11 mouse cellular contexts compared by ENCODE assay signal in genomic region chr11:101450394-101450793, GRCm38 (mm10). TPM values are rescaled to one million over a fixed set of nuclear protein-coding genes. Genes with fewer than 3 reads are reported as not detected.
A peak's percentile ranks its signal among the peaks of the same experiment; 100 is the strongest.
DNase-seq lines count a peak whose midpoint lies in the region; ATAC-seq and TF ChIP-seq lines count a peak whose summit lies in the region.
"Had no signal": no experiment of that assay in that cellular context is flagged by ENCODE, and none has a peak within 500 bp of the region (broad histone marks: within the 10 kb centered on the region; RNA-seq: fewer than 3 reads in every experiment).

No protein-coding gene starts in this region.

- peak; percentile 38 for DNase-seq in kidney, adult 2 months
- no peak for DNase-seq in kidney, adult 9 months
- DNase-seq in A20 (ENCODE audit: low read depth, low spot score) (peak; percentile 69), NIH3T3 (ENCODE audit: low read depth) (peak; percentile 61), adipocyte (ENCODE audit: low spot score) (no peak)
- no peak for DNase-seq in adrenal gland, adult 2 months
- DNase-seq: cerebellum, adult 11 months; heart, postnatal 36 days; midbrain, embryonic 14.5 days had no signal

- H3K27me3 ChIP-seq in kidney, adult 2 months (replicated peaks; ENCODE audit: control insufficient read depth, insufficient read depth, low read length), result no peaks in the 10 kb centered on the region
- no peaks in the 10 kb centered on the region for H3K27me3 ChIP-seq in hindbrain, embryonic 12.5 days

- no peak for TF ChIP-seq POLR2A in kidney, adult 2 months (IDR thresholded peaks at IDR 0.05; ENCODE audit: low read depth, low read length)

- no peaks in the 10 kb centered on the region for H3K9me3 ChIP-seq in hindbrain, embryonic 12.5 days (replicated peaks)

- H3K4me2 ChIP-seq in hindbrain, embryonic 12.5 days (replicated peaks), result no peak overlapping the region

- TF ChIP-seq CTCF in kidney, adult 2 months (conservative IDR thresholded peaks at IDR 0.05; ENCODE audit: insufficient read depth, insufficient read length, low read depth, low read length), result peak; percentile 41

- H3K36me3 ChIP-seq in kidney, adult 2 months (ENCODE audit: control insufficient read depth, insufficient read depth, low read length), result no peaks in the 10 kb centered on the region
- H3K36me3 ChIP-seq in hindbrain, embryonic 12.5 days, result peaks cover 6% of the 10 kb centered on the region; the same call in 1 of the 2 replicates

- ATAC-seq in megakaryocyte, adult 5-6 weeks (ENCODE audit: poor library complexity, severe bottlenecking), result peak; percentile 34
- ATAC-seq in hindbrain, embryonic 12.5 days (ENCODE audit: low FRiP score), result no peak

- no peak overlapping the region for H3K9ac ChIP-seq in hindbrain, embryonic 12.5 days

- H3K4me1 ChIP-seq in kidney, adult 2 months (ENCODE audit: control insufficient read depth, insufficient read depth, low read length), result peaks cover 4% of the 10 kb centered on the region; the same call in 1 of the 2 replicates
- H3K4me1 ChIP-seq in hindbrain, embryonic 12.5 days, result peaks cover 11% of the 10 kb centered on the region

- WGBS in kidney, adult 2 months, result 91% methylated on average over 3 of the region's 3 CpGs
- WGBS in hindbrain, embryonic 12.5 days, result 75% methylated on average over 3 of the region's 3 CpGs

- H3K27ac ChIP-seq in kidney, adult 2 months (ENCODE audit: insufficient read depth, low read depth, low read length), result no peak overlapping the region
- H3K27ac ChIP-seq in hindbrain, embryonic 12.5 days, result no peak overlapping the region

- no peak overlapping the region for H3K4me3 ChIP-seq in kidney, adult 2 months (ENCODE audit: insufficient read depth, low read depth, low read length)
- H3K4me3 ChIP-seq in hindbrain, embryonic 12.5 days, result no peak overlapping the region

RNA-seq across cellular contexts. Expression of gene Ifi35, which starts 2.2 kb away (rescaled TPM):
- polyA plus RNA-seq in kidney, adult 2 months (2012; rRNA removed), result 25.6 and 29.6 TPM in 2 replicates
- total RNA-seq in megakaryocyte, adult 5-6 weeks (2015), result 60.6 and 62.4 TPM in 2 replicates
- total RNA-seq in megakaryocyte, adult 5-6 weeks (2017), result 47.3 and 56.5 TPM in 2 replicates
- total RNA-seq in adrenal gland, adult 2 months (2021), result 10 to 100 TPM; 33.2 to 40.5 TPM
- polyA plus RNA-seq in adrenal gland, adult 2 months (2012; rRNA removed), result 32.3 and 44.1 TPM in 2 replicates
- 4.2 and 5.7 TPM in 2 replicates for polyA plus RNA-seq in hindbrain, embryonic 12.5 days (2016; fragmentation: Nextera tagmentation; extraction: Ambion mirVana)

RNA-seq across cellular contexts. Expression of gene Rpl27, which starts 8.3 kb away (rescaled TPM):
- polyA plus RNA-seq in kidney, adult 2 months (2012; rRNA removed), result 408 and 409 TPM in 2 replicates
- 334 and 336 TPM in 2 replicates for total RNA-seq in megakaryocyte, adult 5-6 weeks (2015)
- total RNA-seq in megakaryocyte, adult 5-6 weeks (2017), result 2,102 and 2,594 TPM in 2 replicates
- 10 to 100 TPM; 34.0 to 75.2 TPM for total RNA-seq in adrenal gland, adult 2 months (2021)
- polyA plus RNA-seq in adrenal gland, adult 2 months (2012; rRNA removed), result 133 and 183 TPM in 2 replicates
- polyA plus RNA-seq in hindbrain, embryonic 12.5 days (2016; fragmentation: Nextera tagmentation; extraction: Ambion mirVana), result 320 and 344 TPM in 2 replicates

RNA-seq across cellular contexts. Expression of gene Rnd2, which starts 14.4 kb away (rescaled TPM):
- polyA plus RNA-seq in kidney, adult 2 months (2012; rRNA removed), result 14.1 and 15.3 TPM in 2 replicates
- 0.13 and 0.16 TPM in 2 replicates for total RNA-seq in megakaryocyte, adult 5-6 weeks (2015)
- 0.20 TPM in 1 of 2 replicates, not detected in the other for total RNA-seq in megakaryocyte, adult 5-6 weeks (2017)
- total RNA-seq in adrenal gland, adult 2 months (2021), result 10 to 100 TPM in 1 of 2 experiments, 1 to 10 TPM in 1; 6.0 to 12.9 TPM
- 6.0 and 11.3 TPM in 2 replicates for polyA plus RNA-seq in adrenal gland, adult 2 months (2012; rRNA removed)
- 112 and 121 TPM in 2 replicates for polyA plus RNA-seq in hindbrain, embryonic 12.5 days (2016; fragmentation: Nextera tagmentation; extraction: Ambion mirVana)

RNA-seq across cellular contexts. Expression of gene Vat1, which starts 15.6 kb away (rescaled TPM):
- polyA plus RNA-seq in kidney, adult 2 months (2012; rRNA removed), result 59.2 and 62.5 TPM in 2 replicates
- 7.3 and 10.8 TPM in 2 replicates for total RNA-seq in megakaryocyte, adult 5-6 weeks (2015)
- 3.4 and 5.2 TPM in 2 replicates for total RNA-seq in megakaryocyte, adult 5-6 weeks (2017)
- total RNA-seq in adrenal gland, adult 2 months (2021), result 100 to 1,000 TPM in 1 of 2 experiments, 10 to 100 TPM in 1; 95.6 to 189 TPM
- polyA plus RNA-seq in adrenal gland, adult 2 months (2012; rRNA removed), result 151 and 157 TPM in 2 replicates
- polyA plus RNA-seq in hindbrain, embryonic 12.5 days (2016; fragmentation: Nextera tagmentation; extraction: Ambion mirVana), result 94.8 and 95.7 TPM in 2 replicates

RNA-seq across cellular contexts. Expression of gene Ptges3l, which starts 25.3 kb away (rescaled TPM):
- polyA plus RNA-seq in kidney, adult 2 months (2012; rRNA removed), result 4.6 and 6.0 TPM in 2 replicates
- 0.43 and 2.5 TPM in 2 replicates for total RNA-seq in megakaryocyte, adult 5-6 weeks (2015)
- 0.66 TPM in 1 of 2 replicates, not detected in the other for total RNA-seq in megakaryocyte, adult 5-6 weeks (2017)
- total RNA-seq in adrenal gland, adult 2 months (2021), result 1 to 10 TPM; 2.1 to 4.3 TPM
- polyA plus RNA-seq in adrenal gland, adult 2 months (2012; rRNA removed), result 0.93 and 1.1 TPM in 2 replicates
- polyA plus RNA-seq in hindbrain, embryonic 12.5 days (2016; fragmentation: Nextera tagmentation; extraction: Ambion mirVana), result 3.0 and 5.9 TPM in 2 replicates

Comparison
In these comparisons a context has a peak if more than half of its experiments do, and no peak if none do; other contexts are left out.
1. DNase-seq: peak in kidney, adult 2 months (single experiment), A20 (single experiment) and NIH3T3 (single experiment); none in kidney, adult 9 months (single experiment), adrenal gland, adult 2 months (single experiment) and adipocyte (single experiment).